Mouse (Mus musculus) liver, adult 2 months (tissue): ENCODE measurements around the gene Borcs6. TPM values are rescaled to one million over a fixed set of nuclear protein-coding genes. Genes with fewer than 3 reads are reported as not detected.
"Not testable (repeated sequence)": the region's sequence is repeated elsewhere in the genome, so short reads cannot be mapped to it uniquely, and the experiment has no call there.

Experiments used
- DNase-seq: peaks from one replicate; pipeline ENCODE4 v3.0.0-alpha.2; 2011; ENCODE audit warnings: low read depth, low spot score; ENCODE audit errors: extremely low read depth
- H3K27ac ChIP-seq: fragments of 200-500 bp; replicated peaks from 2 replicates; pipeline ENCODE4 v1.5.1; 2012; ENCODE audit warnings: low read depth, mild to moderate bottlenecking, control low read depth, inconsistent platforms, low read length; ENCODE audit not compliant: insufficient read depth
- H3K27me3 ChIP-seq: fragments of 200-500 bp; 2 replicates; pipeline ENCODE4 v1.6.1; 2012; ENCODE audit warnings: mild to moderate bottlenecking, moderate library complexity, low read length, inconsistent platforms; ENCODE audit not compliant: control insufficient read depth, insufficient read depth
- H3K36me3 ChIP-seq: fragments of 200-500 bp; 2 replicates; pipeline ENCODE4 v1.6.1; 2012; ENCODE audit warnings: low read length, inconsistent platforms; ENCODE audit not compliant: control insufficient read depth, insufficient read depth
- H3K4me1 ChIP-seq: fragments of 200-500 bp; 2 replicates; pipeline ENCODE4 v1.6.1; 2011; ENCODE audit warnings: low read length; ENCODE audit not compliant: control insufficient read depth, insufficient read depth
- H3K4me3 ChIP-seq: fragments of 200-500 bp; 2 replicates; pipeline ENCODE4 v1.5.1; 2011; ENCODE audit warnings: low read depth, mild to moderate bottlenecking, control low read depth, low read length, moderate library complexity; ENCODE audit not compliant: insufficient read depth
- H3K79me2 ChIP-seq: fragments of 200-500 bp; 2 replicates; pipeline ENCODE4 v1.6.1; 2012; ENCODE audit warnings: inconsistent platforms, mild to moderate bottlenecking, low read length, moderate library complexity; ENCODE audit not compliant: control insufficient read depth, insufficient read depth
- H3K9ac ChIP-seq: fragments of 200-500 bp; 2 replicates; pipeline ENCODE4 v1.6.1; 2012; ENCODE audit warnings: low read depth, mild to moderate bottlenecking, control low read depth, inconsistent platforms, low read length
- CTCF ChIP-seq: fragments of 200-500 bp; IDR thresholded peaks from 2 replicates; pipeline ENCODE4 v1.5.1; 2011; ENCODE audit warnings: low read depth, low read length, control low read depth
- POLR2A ChIP-seq: fragments of 200-500 bp; IDR thresholded peaks from 2 replicates; pipeline ENCODE4 v1.6.1; 2011; ENCODE audit warnings: low read length, control low read depth; ENCODE audit not compliant: insufficient read depth; ENCODE audit errors: extremely low read depth
- WGBS: fragments of 180-500 bp; shearing (Covaris S2); methylation state at CpG from one replicate; pipeline ENCODE4 v1.1.7; 2018; 5-methylcytosine and 5-hydroxymethylcytosine counted together
- polyA plus RNA-seq: library from polyadenylated mRNA; depleted of rRNA; stranded (reverse); fragments of >200 nt; gene quantifications from 2 replicates; pipeline ENCODE4 v1.2.3, GENCODE M21; 2012
- total RNA-seq: library from RNA; depleted of rRNA; stranded (reverse); fragments of >200 nt; gene quantifications from 2 replicates; pipeline ENCODE4 v1.2.3, GENCODE M21; 2014

The Borcs6 gene
- total and polyA plus RNA-seq, 2 experiments = 6.5 to 11.2 TPM

GRCm38 (mm10) chr11:69090367-69090766, 30.9 kb downstream of the Borcs6 start:
- no peaks in the 10 kb centered on the region for H3K27me3 ChIP-seq
- peaks cover 16% of the 10 kb centered on the region for H3K79me2 ChIP-seq
- H3K36me3 ChIP-seq = peaks cover 2% of the 10 kb centered on the region; the same call in 1 of the 2 replicates
- TF ChIP-seq CTCF (no peak), POLR2A (no peak)
- DNase-seq = no peak
- H3K4me3 ChIP-seq = no peak overlapping the region
- H3K9ac ChIP-seq = no peak overlapping the region
- 68% methylated on average over 6 of the region's 6 CpGs for WGBS
- peaks cover 15% of the 10 kb centered on the region for H3K4me1 ChIP-seq
- no peak overlapping the region for H3K27ac ChIP-seq

- no peak for DNase-seq
- H3K4me1 ChIP-seq = peaks cover 15% of the 10 kb centered on the region
- no peak for TF ChIP-seq CTCF
- no peak for TF ChIP-seq POLR2A
Measured at GRCm38 (mm10) chr11:69091566-69092385, 32.3 kb downstream of the Borcs6 start.

GRCm38 (mm10) chr11:69092386-69092751, 32.9 kb downstream of the Borcs6 start:
- Histone ChIP-seq H3K27ac (no peak overlapping the region; the same call in 1 of the 2 replicates), H3K27me3 (no peaks in the 10 kb centered on the region), H3K4me1 (peaks cover 15% of the 10 kb centered on the region), H3K4me3 (no peak overlapping the region), H3K79me2 (peaks cover 16% of the 10 kb centered on the region), H3K36me3 (peaks cover 2% of the 10 kb centered on the region; the same call in 1 of the 2 replicates), H3K9ac (no peak overlapping the region)
- 4% methylated on average over 3 of the region's 3 CpGs for WGBS
- TF ChIP-seq POLR2A (no peak), CTCF (peak; percentile 88)
- DNase-seq = peak; percentile 68

More at GRCm38 (mm10) chr11:69091566-69092385, 32.3 kb downstream of the Borcs6 start:
- Histone ChIP-seq H3K79me2 (peaks cover 16% of the 10 kb centered on the region), H3K36me3 (peaks cover 2% of the 10 kb centered on the region; the same call in 1 of the 2 replicates), H3K27me3 (no peaks in the 10 kb centered on the region), H3K27ac (no peak overlapping the region), H3K9ac (no peak overlapping the region), H3K4me3 (no peak overlapping the region)
- WGBS = 65% methylated on average over 7 of the region's 7 CpGs

- no peak overlapping the region for H3K9ac ChIP-seq
- H3K79me2 ChIP-seq = peaks cover 16% of the 10 kb centered on the region
- no peak overlapping the region; the same call in 1 of the 2 replicates for H3K27ac ChIP-seq
- no peak overlapping the region for H3K4me3 ChIP-seq
- 54% methylated on average over 4 of the region's 4 CpGs for WGBS
- H3K4me1 ChIP-seq = peaks cover 17% of the 10 kb centered on the region
- peak; percentile 45 for DNase-seq
- H3K36me3 ChIP-seq = peaks cover 2% of the 10 kb centered on the region; the same call in 1 of the 2 replicates
- no peak for TF ChIP-seq POLR2A
- TF ChIP-seq CTCF = no peak; the same call in 1 of the 2 replicates
- no peaks in the 10 kb centered on the region for H3K27me3 ChIP-seq
Measured at GRCm38 (mm10) chr11:69092871-69093270, 33.4 kb downstream of the Borcs6 start.

GRCm38 (mm10) chr11:69093856-69094255, 34.3 kb downstream of the Borcs6 start:
- peaks cover 21% of the 10 kb centered on the region for H3K4me1 ChIP-seq
- H3K79me2 ChIP-seq = peaks cover 11% of the 10 kb centered on the region
- 0 out of 2 replicates have a peak overlapping the region, but pooled peaks have one; percentile 11 for H3K27ac ChIP-seq
- H3K36me3 ChIP-seq, H3K27me3 ChIP-seq, DNase-seq, H3K9ac ChIP-seq, H3K4me3 ChIP-seq: not testable (repeated sequence)
- 86% methylated on average over 7 of the region's 7 CpGs for WGBS
